Mouse (Mus musculus): ENCODE measurements around the gene Tango2. TPM values are rescaled to one million over a fixed set of nuclear protein-coding genes. Genes with fewer than 3 reads are reported as not detected.
A peak's percentile ranks its signal among the peaks of the same experiment; 100 is the strongest.

Tango2 gene
- total RNA-seq, 2 experiments from 2014 or later: 154 to 158 TPM

DNA sequence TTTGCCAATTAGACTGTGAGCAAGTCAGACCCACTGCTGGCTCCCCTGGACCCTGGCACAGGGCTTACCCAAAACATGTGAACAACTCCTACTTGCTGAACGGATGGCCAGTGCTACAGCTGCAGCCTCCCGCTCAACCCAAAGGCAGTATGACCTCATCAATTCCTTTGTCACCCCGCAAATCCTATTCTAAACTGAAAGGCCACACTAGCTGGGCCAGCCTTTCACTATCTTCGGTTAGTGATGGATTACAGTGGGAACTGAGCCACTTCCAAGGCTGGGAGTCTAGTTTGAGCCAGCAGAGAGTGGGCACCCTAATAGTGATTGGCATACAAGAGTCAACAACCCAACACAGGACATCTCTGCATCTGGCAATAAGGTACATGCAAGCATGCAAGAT is 59.7 kb downstream of the Tango2 start:
- intact Hi-C loops (cut with DNase I): no loop called here
- H3K4me3 ChIP-seq: peak overlapping the region; percentile 94
- TF ChIP-seq CTCF (IDR thresholded peaks at IDR 0.05): no peak
- no peak for DNase-seq (ENCODE audit: extremely low spot score in 1 of 2, low spot score in 2 of 2)
- H3K27ac ChIP-seq: no peak overlapping the region; the same call in 1 of the 2 replicates

DNA sequence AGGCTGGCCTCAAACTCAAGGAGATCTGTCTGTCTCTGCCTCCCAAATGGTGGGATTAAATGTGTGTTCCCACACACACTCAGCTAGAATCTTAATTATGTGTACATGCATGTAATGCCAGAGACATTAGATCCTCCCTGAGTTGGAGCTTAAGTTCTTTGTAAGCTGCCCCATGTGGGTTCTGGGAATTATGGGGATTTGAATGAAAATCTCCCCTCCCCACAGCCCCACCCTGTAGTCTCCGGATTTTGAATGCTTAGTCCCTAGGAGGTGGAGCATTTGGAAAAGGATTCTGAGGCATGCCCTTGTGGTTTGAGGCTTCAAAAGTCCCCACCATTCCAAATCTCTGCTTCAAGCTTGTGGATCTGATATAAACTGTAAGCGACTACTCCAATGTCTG is 72.7 kb downstream of the Tango2 start:
- no peak for TF ChIP-seq CTCF (IDR thresholded peaks at IDR 0.05)
- intact Hi-C loops (cut with DNase I): loop anchor here (10.0 kb wide), 1 partner anchor 340 kb away; no protein-coding TSS in a partner anchor
- Histone ChIP-seq H3K4me3 (no peak overlapping the region), H3K27ac (no peak overlapping the region)
- no peak for DNase-seq (ENCODE audit: extremely low spot score in 1 of 2, low spot score in 2 of 2)

DNA sequence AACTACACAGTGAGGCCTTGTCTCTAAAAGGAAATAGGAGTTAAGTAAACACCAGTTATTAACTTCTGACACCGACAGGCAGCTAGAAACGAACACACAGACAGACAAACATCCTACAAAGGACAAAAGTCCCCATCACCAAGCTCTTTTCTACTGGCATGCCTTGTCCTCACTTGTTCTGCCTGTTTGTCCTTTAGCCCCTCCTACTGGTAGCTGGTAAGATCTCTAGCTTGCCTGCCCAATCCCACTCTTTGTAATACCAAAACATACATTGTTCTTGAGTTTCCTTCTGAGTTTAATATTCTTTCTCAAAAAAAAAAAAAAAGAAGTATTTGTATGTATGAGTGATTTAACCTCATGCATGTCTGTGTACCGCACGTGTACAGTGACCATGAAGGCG is 79.7 kb downstream of the Tango2 start:
- TF ChIP-seq CTCF (IDR thresholded peaks at IDR 0.05): peak; percentile 41
- no peak overlapping the region for H3K27ac ChIP-seq
- no peak for DNase-seq (ENCODE audit: extremely low spot score in 1 of 2, low spot score in 2 of 2)
- no peak overlapping the region for H3K4me3 ChIP-seq
- intact Hi-C loops (cut with DNase I): no loop called here

DNA sequence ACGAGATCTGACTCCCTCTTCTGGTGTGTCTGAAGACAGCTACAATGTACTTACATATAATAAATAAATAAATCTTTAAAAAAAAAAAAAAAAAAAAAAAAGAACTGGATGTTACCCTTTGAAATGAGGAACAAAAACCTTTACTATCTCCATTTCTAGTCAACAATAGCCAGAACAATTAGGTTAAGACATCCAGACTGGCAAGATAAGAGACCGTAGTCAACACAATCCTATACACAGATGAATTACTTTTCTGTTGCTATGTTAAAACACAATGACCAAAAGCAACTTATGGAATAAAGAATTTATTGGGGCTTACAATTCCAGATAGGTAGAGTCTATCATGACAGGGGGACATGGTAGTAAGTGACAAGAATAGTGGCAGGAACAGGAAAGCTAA is 82.9 kb downstream of the Tango2 start:
- no peak for TF ChIP-seq CTCF (IDR thresholded peaks at IDR 0.05)
- intact Hi-C loops (cut with DNase I): no loop called here

DNA sequence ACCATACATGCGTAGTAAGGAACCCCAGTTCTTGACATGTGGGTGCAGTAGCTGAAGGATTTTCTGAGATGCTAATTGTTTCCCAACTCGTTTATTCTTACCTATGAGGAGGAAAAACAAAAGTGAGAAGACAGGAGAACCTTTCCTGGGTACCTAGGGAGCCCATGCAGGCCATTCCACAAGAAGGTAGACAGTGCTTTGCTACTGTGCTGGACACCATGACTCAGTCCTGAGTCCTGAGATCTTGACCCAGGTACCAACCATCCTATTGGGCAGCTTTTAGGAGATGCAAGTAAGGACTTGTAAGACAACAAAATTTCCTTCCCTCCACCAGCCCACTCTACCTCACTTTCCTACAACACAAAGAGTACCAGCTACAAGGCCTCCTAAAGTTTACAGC is 89.7 kb downstream of the Tango2 start, which contains the start of gene Gm49776:
TSS of gene Gm49776 (minus strand) at position 101 of the 400 bp plus-strand sequence.
- intact Hi-C loops (cut with DNase I): no loop called here
- DNase-seq (ENCODE audit: extremely low spot score in 1 of 2, low spot score in 2 of 2): no peak
- H3K4me3 ChIP-seq: no peak within 1 kb of the TSS
- no peak within 1 kb of the TSS for H3K27ac ChIP-seq
- TF ChIP-seq CTCF (IDR thresholded peaks at IDR 0.05): no peak

More for the DNA sequence above, 82.9 kb downstream of the Tango2 start:
- Histone ChIP-seq H3K27ac (no peak overlapping the region), H3K4me3 (no peak overlapping the region)
- no peak for DNase-seq (ENCODE audit: extremely low spot score in 1 of 2, low spot score in 2 of 2)

DNA sequence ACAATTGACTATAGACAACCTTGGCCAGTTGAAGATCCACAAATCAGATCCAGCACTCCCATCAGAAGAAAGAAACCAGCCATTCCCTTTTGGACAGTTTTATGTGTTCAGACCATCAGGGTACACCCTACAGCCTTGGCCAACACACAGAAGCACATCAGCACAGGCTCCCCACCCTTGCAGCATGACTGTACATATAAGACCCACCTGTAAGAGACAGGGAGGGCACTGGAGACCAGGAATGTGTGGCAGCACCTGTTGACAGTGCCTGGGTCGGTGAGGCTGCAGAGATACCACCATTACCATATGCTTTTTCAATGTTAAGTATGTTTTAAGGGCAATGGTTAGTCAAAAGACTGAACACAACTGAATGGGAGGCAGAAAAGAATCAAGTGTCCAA is 94.0 kb downstream of the Tango2 start:
- Histone ChIP-seq H3K4me3 (no peak overlapping the region), H3K27ac (no peak overlapping the region)
- intact Hi-C loops (cut with DNase I): no loop called here
- no peak for TF ChIP-seq CTCF (IDR thresholded peaks at IDR 0.05)
- no peak for DNase-seq (ENCODE audit: extremely low spot score in 1 of 2, low spot score in 2 of 2)

DNA sequence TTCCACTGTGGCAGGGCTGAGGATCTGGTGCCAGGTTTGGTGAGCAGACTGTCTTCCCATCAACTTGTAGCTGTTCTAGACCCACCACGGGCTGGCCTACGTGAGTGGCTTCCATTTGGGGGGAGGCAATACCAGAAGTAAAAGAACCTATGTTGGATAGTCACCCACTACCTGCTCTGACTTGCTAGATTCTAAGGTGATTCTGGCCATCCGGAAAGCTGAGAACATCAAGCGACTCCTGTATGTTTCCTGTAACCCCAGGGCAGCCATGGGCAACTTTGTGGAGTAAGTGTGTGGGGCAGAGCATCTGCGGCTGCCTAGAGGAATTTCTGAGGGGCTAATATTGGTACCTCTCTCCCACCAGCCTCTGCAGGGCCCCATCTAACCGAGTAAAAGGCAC is 95.2 kb downstream of the Tango2 start:
- no peak for DNase-seq (ENCODE audit: extremely low spot score in 1 of 2, low spot score in 2 of 2)
- no peak for TF ChIP-seq CTCF (IDR thresholded peaks at IDR 0.05)
- intact Hi-C loops (cut with DNase I): no loop called here
- Histone ChIP-seq H3K27ac (no peak overlapping the region), H3K4me3 (no peak overlapping the region)

DNA sequence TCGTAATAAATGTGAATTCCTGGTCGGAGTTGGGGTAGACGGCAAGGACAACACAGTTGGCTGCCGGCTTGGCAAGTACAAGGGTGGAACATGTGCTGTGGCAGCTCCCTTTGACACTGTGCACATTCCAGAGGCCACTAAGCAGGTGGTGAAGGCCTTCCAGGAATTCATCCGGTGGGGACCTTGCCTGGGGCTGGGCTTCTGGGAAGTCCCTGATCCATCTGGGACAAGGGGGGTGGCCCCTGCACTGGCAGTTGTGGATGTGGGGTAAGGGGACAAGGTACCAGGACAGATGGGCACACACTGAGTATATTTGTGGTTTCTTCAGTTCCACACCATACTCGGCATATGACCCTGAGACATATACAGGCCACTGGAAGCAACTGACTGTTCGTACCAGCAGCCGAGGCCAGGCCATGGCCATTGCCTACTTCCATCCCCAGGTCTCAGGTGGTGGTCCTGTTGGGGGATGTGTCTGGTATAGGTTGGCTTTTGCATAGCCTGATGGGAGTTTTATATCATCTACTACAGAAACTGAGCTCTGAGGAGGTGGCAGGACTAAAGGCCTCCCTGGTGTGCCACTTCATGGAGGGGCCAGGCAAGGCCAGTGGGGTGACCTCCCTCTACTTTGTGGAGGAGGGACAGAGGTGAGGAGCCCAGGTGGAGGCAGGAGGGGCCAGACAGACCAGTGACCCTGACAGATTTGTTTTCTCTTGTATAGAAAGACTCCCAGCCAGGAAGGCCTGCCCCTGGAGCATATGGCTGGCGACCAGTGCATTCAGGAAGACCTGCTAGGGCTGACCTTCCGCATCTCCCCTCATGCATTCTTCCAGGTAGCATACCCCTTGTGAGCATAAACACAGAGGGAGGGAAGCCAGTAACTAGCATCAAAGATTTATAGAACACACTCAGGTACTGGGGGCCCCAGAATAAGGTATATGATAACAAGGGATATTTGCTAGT is 96.8 kb downstream of the Tango2 start:
- H3K27ac ChIP-seq: no peak overlapping the region
- no peak overlapping the region for H3K4me3 ChIP-seq
- no peak for DNase-seq (ENCODE audit: extremely low spot score in 1 of 2, low spot score in 2 of 2)
- intact Hi-C loops (cut with DNase I): no loop called here
- TF ChIP-seq CTCF (IDR thresholded peaks at IDR 0.05): no peak

Small RNA genes within 50 kb of the gene (microRNA-seq; reads per million reads assigned to microRNA genes)
- gene Gm24572 (0.24 to 0.97 reads per million in 2 experiments), gene Gm26219 (0 reads per million in 2 experiments), gene Mir1306 (191 to 399 reads per million in 2 experiments), gene Mir185 (1,365 to 1,853 reads per million in 2 experiments)

Other genes starting within 250 kb of the Tango2 start
- 100 to 1,000 TPM; 138 to 147 TPM for gene Rtn4r, start 220.5 kb downstream of the Tango2 start, total RNA-seq (2021)
- not detected for gene Ccdc188, start 130.2 kb downstream of the Tango2 start, total RNA-seq (2021)
- gene Zdhhc8, start 113.0 kb downstream of the Tango2 start, total RNA-seq (2021): 100 to 1,000 TPM; 132 to 134 TPM
- 10 to 100 TPM; 43.6 to 47.7 TPM for gene Trmt2a, start 99.4 kb downstream of the Tango2 start, total RNA-seq (2021)
- gene Ranbp1, start 99.4 kb downstream of the Tango2 start, total RNA-seq (2021): 10 to 100 TPM; 87.3 to 92.9 TPM
- not detected for gene Gm49776, start 89.8 kb downstream of the Tango2 start, total RNA-seq (2021)
- 10 to 100 TPM; 41.1 to 41.8 TPM for gene Dgcr8, start 58.9 kb downstream of the Tango2 start, total RNA-seq (2021)
- 10 to 100 TPM; 39.1 to 50.4 TPM for gene Arvcf, start 79 bp upstream of the Tango2 start, total RNA-seq (2021)
- gene Txnrd2, start 78.3 kb upstream of the Tango2 start, total RNA-seq (2021): 10 to 100 TPM; 18.2 to 22.5 TPM
- gene Comt, start 78.7 kb upstream of the Tango2 start, total RNA-seq (2021): 10 to 100 TPM; 87.2 to 87.6 TPM
- gene Gnb1l, start 150.6 kb upstream of the Tango2 start, total RNA-seq (2021): 1 to 10 TPM; 6.0 to 6.5 TPM
- 10 to 100 TPM in 1 of 2 experiments, 1 to 10 TPM in 1; 7.1 to 10.7 TPM for gene Rtl10, start 150.8 kb upstream of the Tango2 start, total RNA-seq (2021)
- gene Tbx1, start 242.6 kb upstream of the Tango2 start, total RNA-seq (2021): 1 to 10 TPM; 1.1 to 2.0 TPM